Mouse (Mus musculus) cerebellum, postnatal 14 days (tissue): ENCODE data around the gene Def6.
A peak's percentile ranks its signal among the peaks of the same experiment; 100 is the strongest.

Experiments
- DNase-seq, 2 experiments: peaks; one replicate each; pipeline ENCODE4 v3.0.0; 2021; ENCODE audit warnings: mixed read lengths in 2 of 2

Gene Def6

GRCm38 (mm10) chr17:28277721-28278120 lies 70.1 kb downstream of the Def6 start:
- DNase-seq: peak; percentile 57 to 61

DNA sequence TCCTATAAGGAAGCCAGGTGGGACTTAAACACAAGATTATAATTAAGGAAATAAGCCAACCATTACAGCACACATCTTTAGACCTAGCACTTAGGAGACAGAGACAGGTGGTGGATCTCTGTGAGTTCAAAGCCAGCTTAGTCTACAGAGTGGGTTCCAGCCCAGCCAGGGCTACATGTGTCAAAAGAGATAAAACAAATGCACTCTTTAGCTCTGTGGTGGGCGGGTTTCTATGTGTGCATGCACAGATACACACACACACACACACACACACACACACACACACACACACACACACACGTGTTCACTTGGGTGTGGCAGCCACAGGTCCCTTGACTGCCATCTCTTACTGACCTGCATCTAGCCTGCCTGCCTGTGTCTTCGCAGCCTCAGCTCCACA lies 70.6 kb downstream of the Def6 start:
- DNase-seq: no peak
